Mouse (Mus musculus) neural tube, embryonic 14.5 days (tissue): Measurements from ENCODE around the gene Gm35549. TPM values are rescaled to one million over a fixed set of nuclear protein-coding genes. Genes with fewer than 3 reads are reported as not detected.
"Not testable (repeated sequence)": the region's sequence is repeated elsewhere in the genome, so short reads cannot be mapped to it uniquely, and the experiment has no call there.

ENCODE experiments used
- ATAC-seq: fragments of 200-750 bp; cut with Nextera tagmentation; 2 replicates; pipeline ENCODE4 v1.8.0; 2017; ENCODE audit warnings: low read depth, mild to moderate bottlenecking, moderate TSS enrichment, moderate library complexity
- H3K27ac ChIP-seq: fragments of 300-500 bp; sonication (generic); 2 replicates; pipeline ENCODE4 v1.5.1; 2014; ENCODE audit warnings: low read depth, mild to moderate bottlenecking, control low read depth, low read length, moderate library complexity, mixed read lengths
- H3K27me3 ChIP-seq: fragments of 300-500 bp; sonication (generic); 2 replicates; pipeline ENCODE4 v1.6.1; 2014; ENCODE audit warnings: low read length; ENCODE audit not compliant: control insufficient read depth, insufficient read depth
- H3K36me3 ChIP-seq: fragments of 300-500 bp; sonication (generic); 2 replicates; pipeline ENCODE4 v1.6.1; 2014; ENCODE audit warnings: low read length, mixed read lengths; ENCODE audit not compliant: control insufficient read depth, insufficient read depth
- H3K4me1 ChIP-seq: fragments of 300-500 bp; sonication (generic); 2 replicates; pipeline ENCODE4 v1.6.1; 2014; ENCODE audit warnings: low read length; ENCODE audit not compliant: control insufficient read depth, insufficient read depth
- H3K4me2 ChIP-seq: fragments of 300-500 bp; sonication (generic); 2 replicates; pipeline ENCODE4 v1.6.1; 2014; ENCODE audit warnings: mild to moderate bottlenecking, low read depth, low read length, control low read depth
- H3K4me3 ChIP-seq: fragments of 300-500 bp; sonication (generic); 2 replicates; pipeline ENCODE4 v1.5.1; 2014; ENCODE audit warnings: low read depth, low read length, control low read depth, mixed read lengths
- H3K9ac ChIP-seq: fragments of 300-500 bp; sonication (generic); replicated peaks from 2 replicates; pipeline ENCODE4 v1.6.1; 2014; ENCODE audit warnings: low read depth, mild to moderate bottlenecking, control low read depth, low read length, mixed read lengths
- H3K9me3 ChIP-seq: fragments of 300-500 bp; sonication (generic); 2 replicates; pipeline ENCODE4 v1.6.1; 2016; ENCODE audit warnings: low read length; ENCODE audit not compliant: control insufficient read depth
- whole genome bisulfite sequencing: fragments of 180-500 bp; shearing (Covaris S2); extraction: QIAGEN DNeasy Blood & Tissue Kit; methylation state at CpG from one replicate; pipeline ENCODE4 v1.1.7; 2014; 5-methylcytosine and 5-hydroxymethylcytosine counted together
- polyA plus RNA-seq: library from polyadenylated mRNA; unstranded; fragments of >200 nt; fragmentation: Nextera tagmentation; extraction: Ambion mirVana; gene quantifications from 2 replicates; pipeline ENCODE4 v1.2.1, GENCODE M21; 2014

Gm35549 gene
- polyA plus RNA-seq, 1 experiment from 2014 or later: 1.3 TPM

DNA sequence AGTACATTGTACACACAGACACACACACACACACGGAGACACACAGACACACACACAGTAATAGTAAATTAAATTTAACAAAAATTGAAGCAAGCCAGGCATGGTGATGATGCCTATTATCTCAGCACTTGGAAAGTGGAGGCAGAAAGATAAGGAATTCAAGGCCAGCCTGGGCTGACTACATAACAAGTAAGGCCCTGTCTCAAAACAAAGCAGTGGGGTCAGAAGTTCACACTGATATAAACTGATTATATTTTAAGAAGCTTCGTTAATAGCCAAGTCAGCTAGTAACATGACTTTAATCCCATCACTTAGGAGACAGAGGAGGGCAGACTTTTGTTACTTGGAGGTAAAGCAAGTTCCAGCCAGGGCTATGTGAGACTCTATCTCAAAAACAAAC lies 19.9 kb upstream of the Gm35549 start:
- Histone ChIP-seq H3K9ac (no peak overlapping the region), H3K4me3 (no peak overlapping the region), H3K36me3 (peaks cover 29% of the 10 kb centered on the region), H3K4me1 (peaks cover 9% of the 10 kb centered on the region), H3K4me2 (no peak overlapping the region), H3K27ac (no peak overlapping the region), H3K27me3 (no peaks in the 10 kb centered on the region), H3K9me3 (no peaks in the 10 kb centered on the region)
- no peak for ATAC-seq
- 92% methylated on average over 2 of the region's 2 CpGs for WGBS

GRCm38 (mm10) chr9:122860752-122861151 lies 16.9 kb upstream of the Gm35549 start:
- no peak for ATAC-seq
- H3K27me3 ChIP-seq: no peaks in the 10 kb centered on the region
- peaks cover 55% of the 10 kb centered on the region for H3K36me3 ChIP-seq
- no peak overlapping the region for H3K4me2 ChIP-seq
- no peak overlapping the region for H3K9ac ChIP-seq
- no peaks in the 10 kb centered on the region for H3K9me3 ChIP-seq
- H3K27ac ChIP-seq: no peak overlapping the region
- H3K4me1 ChIP-seq: peaks cover 9% of the 10 kb centered on the region
- no peak overlapping the region for H3K4me3 ChIP-seq

- no peaks in the 10 kb centered on the region for H3K9me3 ChIP-seq
- H3K36me3 ChIP-seq: peaks cover 84% of the 10 kb centered on the region
- H3K9ac ChIP-seq: no peak overlapping the region
- no peak overlapping the region for H3K27ac ChIP-seq
- H3K4me3 ChIP-seq: no peak overlapping the region
- H3K27me3 ChIP-seq: no peaks in the 10 kb centered on the region
- H3K4me1 ChIP-seq: no peaks in the 10 kb centered on the region
- 97% methylated on average over 3 of the region's 3 CpGs for WGBS
- no peak overlapping the region for H3K4me2 ChIP-seq
- ATAC-seq: no peak
These were observed 12.9 kb upstream of the Gm35549 start for GRCm38 (mm10) chr9:122856716-122857115.

DNA sequence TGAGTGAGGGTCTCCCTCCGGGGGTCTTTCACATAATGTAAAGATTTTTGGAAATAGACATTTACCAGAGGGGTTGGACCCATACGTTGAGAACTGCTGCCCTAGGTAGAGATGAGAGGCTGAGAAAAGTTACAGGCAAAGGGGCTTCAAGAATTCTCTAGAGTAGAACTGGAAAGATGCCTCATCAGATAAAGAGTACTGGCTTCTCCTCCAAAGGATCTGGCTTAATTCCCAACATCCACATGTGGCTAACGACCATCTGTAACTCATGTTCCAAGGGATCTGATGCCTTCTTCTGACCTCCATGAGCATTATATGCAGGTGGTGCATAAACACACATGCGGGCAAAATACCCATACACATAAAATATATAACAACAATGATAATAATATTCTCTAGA lies 11.8 kb upstream of the Gm35549 start:
- Histone ChIP-seq H3K9ac (no peak overlapping the region), H3K9me3 (no peaks in the 10 kb centered on the region), H3K4me1 (no peaks in the 10 kb centered on the region), H3K27ac (no peak overlapping the region), H3K4me2 (no peak overlapping the region), H3K27me3 (no peaks in the 10 kb centered on the region), H3K36me3 (peaks cover 83% of the 10 kb centered on the region), H3K4me3 (no peak overlapping the region)
- no peak for ATAC-seq
- WGBS: 98% methylated on average over 4 of the region's 4 CpGs

GRCm38 (mm10) chr9:122855141-122855540 lies 11.3 kb upstream of the Gm35549 start:
- not testable (repeated sequence) for H3K4me1 ChIP-seq, ATAC-seq, H3K4me3 ChIP-seq, H3K27ac ChIP-seq, H3K9ac ChIP-seq, H3K9me3 ChIP-seq, H3K27me3 ChIP-seq, H3K4me2 ChIP-seq
- peaks cover 84% of the 10 kb centered on the region for H3K36me3 ChIP-seq
- WGBS: 100% methylated on average over 2 of the region's 7 CpGs

GRCm38 (mm10) chr9:122854526-122854925 lies 10.7 kb upstream of the Gm35549 start:
- Histone ChIP-seq H3K9me3 (no peaks in the 10 kb centered on the region), H3K27ac (no peak overlapping the region), H3K4me1 (no peaks in the 10 kb centered on the region), H3K27me3 (no peaks in the 10 kb centered on the region), H3K9ac (no peak overlapping the region), H3K36me3 (peaks cover 84% of the 10 kb centered on the region), H3K4me3 (no peak overlapping the region), H3K4me2 (no peak overlapping the region)
- 95% methylated on average over 7 of the region's 7 CpGs for WGBS
- no peak for ATAC-seq

DNA sequence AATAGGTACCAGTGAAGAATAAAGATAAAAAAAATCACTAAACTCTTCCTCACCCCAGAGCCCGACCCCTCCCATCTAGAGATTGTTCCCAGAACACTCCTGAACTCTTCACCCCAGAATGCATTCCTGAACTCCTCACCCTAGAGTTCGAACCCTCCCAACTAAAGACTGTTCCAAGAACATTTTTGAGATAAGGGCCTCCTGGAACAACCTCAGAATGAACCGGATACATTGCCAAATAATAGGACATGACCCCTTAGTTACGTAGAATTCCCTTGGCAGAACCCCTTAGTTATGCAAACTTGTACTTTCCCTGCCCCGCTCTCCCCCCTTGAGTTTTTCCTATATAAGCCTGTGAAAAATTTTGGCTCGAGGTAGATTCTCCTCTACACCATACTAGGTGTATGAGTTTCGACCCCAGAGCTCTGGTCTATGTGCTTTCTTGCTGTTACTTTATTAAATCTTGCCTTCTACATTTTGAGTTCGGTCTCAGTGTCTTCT lies 4.0 kb upstream of the Gm35549 start:
- H3K9me3 ChIP-seq, H3K9ac ChIP-seq, H3K27me3 ChIP-seq, H3K4me3 ChIP-seq, H3K4me1 ChIP-seq, ATAC-seq, H3K27ac ChIP-seq, H3K4me2 ChIP-seq: not testable (repeated sequence)
- 98% methylated on average over 5 of the region's 8 CpGs for WGBS
- peaks cover 31% of the 10 kb centered on the region for H3K36me3 ChIP-seq

DNA sequence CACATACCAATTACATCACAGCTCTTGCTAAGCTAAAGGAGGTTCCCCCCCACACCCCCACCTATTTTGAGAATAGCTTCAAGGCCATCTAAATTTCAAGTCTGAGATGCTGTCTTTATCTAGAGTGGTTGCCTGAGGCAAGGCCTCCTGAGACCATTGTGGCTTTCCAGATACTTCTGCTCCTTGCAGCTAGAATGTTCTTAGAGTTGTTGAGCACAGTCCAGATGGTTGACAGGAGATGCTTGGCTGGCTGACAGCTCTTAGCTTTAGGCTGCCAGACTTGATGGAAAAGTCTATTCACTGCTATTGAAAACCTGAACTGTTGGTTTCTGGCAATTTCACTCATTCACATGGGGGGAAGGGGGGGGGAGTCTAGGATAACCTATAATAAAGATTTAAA lies 2.3 kb upstream of the Gm35549 start:
- no peak for ATAC-seq
- H3K27me3 ChIP-seq: no peaks in the 10 kb centered on the region
- no peaks in the 10 kb centered on the region for H3K4me1 ChIP-seq
- peaks cover 14% of the 10 kb centered on the region for H3K36me3 ChIP-seq
- H3K27ac ChIP-seq: no peak overlapping the region
- H3K9ac ChIP-seq: no peak overlapping the region
- no peak overlapping the region for H3K4me3 ChIP-seq
- no peaks in the 10 kb centered on the region for H3K9me3 ChIP-seq
- H3K4me2 ChIP-seq: no peak overlapping the region

- no peak overlapping the region for H3K4me3 ChIP-seq
- ATAC-seq: no peak
- H3K4me1 ChIP-seq: no peaks in the 10 kb centered on the region
- H3K4me2 ChIP-seq: no peak overlapping the region
- H3K27ac ChIP-seq: no peak overlapping the region
- peaks cover 9% of the 10 kb centered on the region; the same call in 1 of the 2 replicates for H3K36me3 ChIP-seq
- H3K9ac ChIP-seq: no peak overlapping the region
- H3K9me3 ChIP-seq: no peaks in the 10 kb centered on the region
- H3K27me3 ChIP-seq: no peaks in the 10 kb centered on the region
- WGBS: 86% methylated on average over 3 of the region's 3 CpGs
These were observed 1.8 kb upstream of the Gm35549 start for GRCm38 (mm10) chr9:122845621-122846020.
